Mouse (Mus musculus): Measurements from ENCODE around the gene Cpne2. TPM values are rescaled to one million over a fixed set of nuclear protein-coding genes. Genes with fewer than 3 reads are reported as not detected.
A peak's percentile ranks its signal among the peaks of the same experiment; 100 is the strongest.

Cpne2 gene
- total and polyA plus RNA-seq, 2 experiments, result 5.2 to 20.8 TPM

GRCm38 (mm10) chr8:94602471-94603131 lies 69.8 kb downstream of the Cpne2 start:
- DNase-seq (ENCODE audit: extremely low read depth, low read depth, low spot score), result peak; percentile 69
- H3K4me3 ChIP-seq (ENCODE audit: insufficient read depth, low read depth, low read length), result peak overlapping the region; percentile 90
- H3K79me2 ChIP-seq (ENCODE audit: control insufficient read depth, insufficient read depth, low read length), result peaks cover 31% of the 10 kb centered on the region; the same call in 1 of the 2 replicates
- no peak for TF ChIP-seq CTCF (IDR thresholded peaks at IDR 0.05; ENCODE audit: low read depth, low read length)
- TF ChIP-seq POLR2A (IDR thresholded peaks at IDR 0.05; ENCODE audit: extremely low read depth, insufficient read depth, low read length), result no peak
- H3K36me3 ChIP-seq (ENCODE audit: control insufficient read depth, insufficient read depth, low read length), result no peaks in the 10 kb centered on the region
- peak overlapping the region; percentile 77 for H3K27ac ChIP-seq (replicated peaks; ENCODE audit: insufficient read depth, low read depth, low read length)
- peaks cover 8% of the 10 kb centered on the region; the same call in 1 of the 2 replicates for H3K4me1 ChIP-seq (ENCODE audit: control insufficient read depth, insufficient read depth, low read length)
- H3K9ac ChIP-seq (ENCODE audit: low read depth, low read length), result peak overlapping the region; percentile 95
- under 1% methylated on average over 31 of the region's 31 CpGs for WGBS
- no peaks in the 10 kb centered on the region for H3K27me3 ChIP-seq (ENCODE audit: control insufficient read depth, insufficient read depth, low read length)

GRCm38 (mm10) chr8:94604030-94604429 lies 71.2 kb downstream of the Cpne2 start:
- H3K79me2 ChIP-seq (ENCODE audit: control insufficient read depth, insufficient read depth, low read length), result peaks cover 29% of the 10 kb centered on the region
- H3K4me3 ChIP-seq (ENCODE audit: insufficient read depth, low read depth, low read length), result no peak overlapping the region
- H3K4me1 ChIP-seq (ENCODE audit: control insufficient read depth, insufficient read depth, low read length), result peaks cover 8% of the 10 kb centered on the region; the same call in 1 of the 2 replicates
- TF ChIP-seq CTCF (IDR thresholded peaks at IDR 0.05; ENCODE audit: low read depth, low read length) (no peak), POLR2A (IDR thresholded peaks at IDR 0.05; ENCODE audit: extremely low read depth, insufficient read depth, low read length) (no peak)
- H3K27me3 ChIP-seq (ENCODE audit: control insufficient read depth, insufficient read depth, low read length), result no peaks in the 10 kb centered on the region
- H3K27ac ChIP-seq (replicated peaks; ENCODE audit: insufficient read depth, low read depth, low read length), result no peak overlapping the region
- 41% methylated on average over 2 of the region's 2 CpGs for WGBS
- H3K9ac ChIP-seq (ENCODE audit: low read depth, low read length), result no peak overlapping the region
- H3K36me3 ChIP-seq (ENCODE audit: control insufficient read depth, insufficient read depth, low read length), result no peaks in the 10 kb centered on the region
- no peak for DNase-seq (ENCODE audit: extremely low read depth, low read depth, low spot score)

- Histone ChIP-seq H3K36me3 (ENCODE audit: control insufficient read depth, insufficient read depth, low read length) (no peaks in the 10 kb centered on the region), H3K27me3 (ENCODE audit: control insufficient read depth, insufficient read depth, low read length) (no peaks in the 10 kb centered on the region), H3K4me3 (ENCODE audit: insufficient read depth, low read depth, low read length) (no peak overlapping the region), H3K4me1 (ENCODE audit: control insufficient read depth, insufficient read depth, low read length) (peaks cover 3% of the 10 kb centered on the region; the same call in 1 of the 2 replicates), H3K79me2 (ENCODE audit: control insufficient read depth, insufficient read depth, low read length) (peaks cover 24% of the 10 kb centered on the region), H3K27ac (replicated peaks; ENCODE audit: insufficient read depth, low read depth, low read length) (no peak overlapping the region), H3K9ac (ENCODE audit: low read depth, low read length) (no peak overlapping the region)
- DNase-seq (ENCODE audit: extremely low read depth, low read depth, low spot score), result no peak
- peak; percentile 14; the same call in 1 of the 2 replicates for TF ChIP-seq CTCF (IDR thresholded peaks at IDR 0.05; ENCODE audit: low read depth, low read length)
- TF ChIP-seq POLR2A (IDR thresholded peaks at IDR 0.05; ENCODE audit: extremely low read depth, insufficient read depth, low read length), result no peak
- WGBS, result 93% methylated on average over 5 of the region's 5 CpGs
Observed at GRCm38 (mm10) chr8:94607064-94607463, 74.3 kb downstream of the Cpne2 start.

Other genes with a start within 250 kb of the Cpne2 start
- 0.18 and 0.47 TPM in 2 replicates for gene Slc12a3, start 203.8 kb upstream of the Cpne2 start, total RNA-seq (2014; rRNA removed)
- gene Slc12a3, start 203.8 kb upstream of the Cpne2 start, polyA plus RNA-seq (2012; rRNA removed), result 0.04 and 0.05 TPM in 2 replicates
- 575 and 759 TPM in 2 replicates for gene Herpud1, start 146.6 kb upstream of the Cpne2 start, total RNA-seq (2014; rRNA removed)
- gene Herpud1, start 146.6 kb upstream of the Cpne2 start, polyA plus RNA-seq (2012; rRNA removed), result 421 and 468 TPM in 2 replicates
- 19.5 and 21.2 TPM in 2 replicates for gene Nlrc5, start 98.6 kb upstream of the Cpne2 start, total RNA-seq (2014; rRNA removed)
- gene Nlrc5, start 98.6 kb upstream of the Cpne2 start, polyA plus RNA-seq (2012; rRNA removed), result 6.6 and 11.6 TPM in 2 replicates
- gene Rspry1, start 68.9 kb downstream of the Cpne2 start, total RNA-seq (2014; rRNA removed), result 21.4 and 22.0 TPM in 2 replicates
- gene Rspry1, start 68.9 kb downstream of the Cpne2 start, polyA plus RNA-seq (2012; rRNA removed), result 5.6 and 5.7 TPM in 2 replicates
- 9.0 and 9.3 TPM in 2 replicates for gene Fam192a, start 69.0 kb downstream of the Cpne2 start, total RNA-seq (2014; rRNA removed)
- gene Fam192a, start 69.0 kb downstream of the Cpne2 start, polyA plus RNA-seq (2012; rRNA removed), result 10.1 and 12.2 TPM in 2 replicates
- 4.2 and 4.8 TPM in 2 replicates for gene Arl2bp, start 133.6 kb downstream of the Cpne2 start, total RNA-seq (2014; rRNA removed)
- gene Arl2bp, start 133.6 kb downstream of the Cpne2 start, polyA plus RNA-seq (2012; rRNA removed), result 5.9 and 7.7 TPM in 2 replicates
- 8.1 and 8.6 TPM in 2 replicates for gene Pllp, start 163.3 kb downstream of the Cpne2 start, total RNA-seq (2014; rRNA removed)
- gene Pllp, start 163.3 kb downstream of the Cpne2 start, polyA plus RNA-seq (2012; rRNA removed), result 41.8 and 44.1 TPM in 2 replicates
- gene Ccl22, start 212.6 kb downstream of the Cpne2 start, total RNA-seq (2014; rRNA removed), result 0.28 and 4.4 TPM in 2 replicates
- 0.24 and 0.32 TPM in 2 replicates for gene Ccl22, start 212.6 kb downstream of the Cpne2 start, polyA plus RNA-seq (2012; rRNA removed)
- gene Cx3cl1, start 239.0 kb downstream of the Cpne2 start, total RNA-seq (2014; rRNA removed), result 0.55 and 1.0 TPM in 2 replicates
- gene Cx3cl1, start 239.0 kb downstream of the Cpne2 start, polyA plus RNA-seq (2012; rRNA removed), result 0.82 and 1.1 TPM in 2 replicates